Mouse (Mus musculus): ENCODE results near the gene Hecw2. TPM values are rescaled to one million over a fixed set of nuclear protein-coding genes. Genes with fewer than 3 reads are reported as not detected.

The Hecw2 gene
- polyA plus RNA-seq, 1 experiment = 9.0 TPM

DNA sequence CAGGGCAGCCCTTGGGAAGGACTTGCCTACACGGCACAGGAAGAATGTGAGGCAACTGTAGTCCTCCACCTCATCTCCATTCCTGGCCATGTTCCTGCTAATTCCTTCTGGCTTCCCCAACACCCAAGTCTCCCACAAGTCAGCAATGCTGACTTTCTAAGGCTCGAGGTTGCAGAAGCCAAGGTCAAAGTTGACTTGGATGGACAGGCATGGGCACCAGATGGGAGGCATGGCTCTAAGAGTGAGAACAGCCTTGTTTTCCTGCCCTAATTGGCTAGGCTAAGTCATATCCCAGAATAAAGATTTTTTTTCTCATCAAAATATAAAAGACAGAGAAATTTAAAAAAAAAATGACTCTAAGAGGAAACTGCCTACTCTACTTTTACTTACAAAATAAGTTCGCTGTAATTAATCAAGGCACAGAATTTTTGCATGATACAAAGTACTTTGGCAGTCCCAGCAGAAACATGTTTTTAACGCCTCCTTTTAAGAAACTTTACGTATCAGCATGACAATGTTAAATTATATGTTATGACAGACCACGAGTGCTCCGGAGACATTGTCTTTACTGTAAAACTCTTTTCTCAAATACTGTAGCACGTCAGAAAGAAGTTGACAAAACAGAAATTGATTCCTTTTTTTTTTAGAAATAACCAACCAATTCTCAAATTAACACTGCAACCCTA, 83.9 kb downstream of the Hecw2 start:
- no peak for DNase-seq
- Histone ChIP-seq H3K27ac (ENCODE audit: insufficient read depth, low read length) (no peak overlapping the region), H3K27me3 (ENCODE audit: control insufficient read depth, insufficient read depth, low read length) (no peaks in the 10 kb centered on the region), H3K4me3 (replicated peaks; ENCODE audit: insufficient read depth, low read depth, low read length) (no peak overlapping the region), H3K4me1 (ENCODE audit: control insufficient read depth, insufficient read depth, low read length) (peaks cover 9% of the 10 kb centered on the region)
- TF ChIP-seq CTCF (IDR thresholded peaks at IDR 0.05; ENCODE audit: borderline replicate concordance, insufficient read depth, low read depth, low read length) (no peak), POLR2A (IDR thresholded peaks at IDR 0.05; ENCODE audit: borderline replicate concordance, insufficient read depth, low read length) (no peak)
- 71% methylated on average over 8 of the region's 8 CpGs for WGBS

DNA sequence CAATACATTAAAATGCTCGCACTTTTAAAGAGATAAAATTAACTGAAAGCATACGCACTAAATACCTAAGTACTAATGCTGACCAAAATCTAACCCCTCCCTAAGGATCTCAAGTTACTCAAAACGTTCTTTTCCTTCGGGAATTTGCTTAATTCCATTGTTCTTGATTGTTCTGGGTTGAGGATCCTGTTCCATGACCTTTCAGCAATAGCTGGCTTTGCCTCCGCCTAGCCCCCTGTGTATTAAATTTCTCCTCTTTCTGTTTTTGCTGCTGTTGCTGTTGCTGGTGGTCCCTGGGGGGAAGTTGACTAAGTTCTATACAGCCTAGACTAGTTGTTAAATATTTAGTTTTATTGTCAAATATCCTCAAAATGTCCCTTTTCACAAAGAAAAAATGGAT, 85.7 kb downstream of the Hecw2 start:
- no peak for DNase-seq
- Histone ChIP-seq H3K27me3 (ENCODE audit: control insufficient read depth, insufficient read depth, low read length) (no peaks in the 10 kb centered on the region), H3K4me3 (replicated peaks; ENCODE audit: insufficient read depth, low read depth, low read length) (no peak overlapping the region), H3K27ac (ENCODE audit: insufficient read depth, low read length) (no peak overlapping the region), H3K4me1 (ENCODE audit: control insufficient read depth, insufficient read depth, low read length) (peaks cover 6% of the 10 kb centered on the region)
- WGBS = 79% methylated on average over 5 of the region's 5 CpGs
- TF ChIP-seq CTCF (IDR thresholded peaks at IDR 0.05; ENCODE audit: borderline replicate concordance, insufficient read depth, low read depth, low read length) (no peak), POLR2A (IDR thresholded peaks at IDR 0.05; ENCODE audit: borderline replicate concordance, insufficient read depth, low read length) (no peak)

DNA sequence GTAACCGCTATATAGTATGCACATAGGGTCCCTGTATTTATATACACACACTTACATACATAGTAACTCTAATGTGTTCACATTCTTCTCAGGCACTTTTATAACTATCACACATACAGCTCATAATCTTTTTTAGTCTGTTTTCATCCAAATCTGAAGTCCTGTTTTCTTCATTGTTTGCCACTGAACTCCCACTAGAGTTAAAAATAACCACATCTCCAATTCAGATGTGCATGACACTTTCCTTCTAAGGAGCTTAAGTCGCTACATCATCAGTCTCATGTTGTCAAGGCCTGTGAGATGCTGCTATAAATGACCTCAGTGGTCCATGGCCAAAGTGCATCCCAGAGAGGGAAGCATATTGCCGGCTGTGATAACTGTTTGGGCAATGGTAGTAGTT, 88.2 kb downstream of the Hecw2 start:
- 86% methylated on average over 3 of the region's 3 CpGs for WGBS
- no peaks in the 10 kb centered on the region for H3K27me3 ChIP-seq (ENCODE audit: control insufficient read depth, insufficient read depth, low read length)
- H3K27ac ChIP-seq (ENCODE audit: insufficient read depth, low read length) = no peak overlapping the region
- TF ChIP-seq CTCF (IDR thresholded peaks at IDR 0.05; ENCODE audit: borderline replicate concordance, insufficient read depth, low read depth, low read length) (no peak), POLR2A (IDR thresholded peaks at IDR 0.05; ENCODE audit: borderline replicate concordance, insufficient read depth, low read length) (no peak)
- H3K4me3 ChIP-seq (replicated peaks; ENCODE audit: insufficient read depth, low read depth, low read length) = no peak overlapping the region
- H3K4me1 ChIP-seq (ENCODE audit: control insufficient read depth, insufficient read depth, low read length) = 0 out of 2 replicates have a peak, but pooled peaks cover 3% of the 10 kb centered on the region
- DNase-seq = no peak

- peaks cover 6% of the 10 kb centered on the region; the same call in 1 of the 2 replicates for H3K4me1 ChIP-seq (ENCODE audit: control insufficient read depth, insufficient read depth, low read length)
- WGBS = 64% methylated on average over 3 of the region's 3 CpGs
- H3K27ac ChIP-seq (ENCODE audit: insufficient read depth, low read length) = no peak overlapping the region
- no peak overlapping the region for H3K4me3 ChIP-seq (replicated peaks; ENCODE audit: insufficient read depth, low read depth, low read length)
- peak; percentile 29 to 57 for DNase-seq
- no peaks in the 10 kb centered on the region for H3K27me3 ChIP-seq (ENCODE audit: control insufficient read depth, insufficient read depth, low read length)
- TF ChIP-seq CTCF (IDR thresholded peaks at IDR 0.05; ENCODE audit: borderline replicate concordance, insufficient read depth, low read depth, low read length) (no peak), POLR2A (IDR thresholded peaks at IDR 0.05; ENCODE audit: borderline replicate concordance, insufficient read depth, low read length) (no peak)
Measured at GRCm38 (mm10) chr1:54079708-54080107, 115.3 kb downstream of the Hecw2 start.

GRCm38 (mm10) chr1:54074456-54074855, 120.5 kb downstream of the Hecw2 start:
- Histone ChIP-seq H3K4me3 (replicated peaks; ENCODE audit: insufficient read depth, low read depth, low read length) (no peak overlapping the region), H3K4me1 (ENCODE audit: control insufficient read depth, insufficient read depth, low read length) (peaks cover 3% of the 10 kb centered on the region; the same call in 1 of the 2 replicates), H3K27ac (ENCODE audit: insufficient read depth, low read length) (no peak overlapping the region), H3K27me3 (ENCODE audit: control insufficient read depth, insufficient read depth, low read length) (no peaks in the 10 kb centered on the region)
- no peak for TF ChIP-seq CTCF (IDR thresholded peaks at IDR 0.05; ENCODE audit: borderline replicate concordance, insufficient read depth, low read depth, low read length)
- TF ChIP-seq POLR2A (IDR thresholded peaks at IDR 0.05; ENCODE audit: borderline replicate concordance, insufficient read depth, low read length) = no peak
- WGBS = 41% methylated on average over 1 of the region's 1 CpGs
- no peak for DNase-seq

DNA sequence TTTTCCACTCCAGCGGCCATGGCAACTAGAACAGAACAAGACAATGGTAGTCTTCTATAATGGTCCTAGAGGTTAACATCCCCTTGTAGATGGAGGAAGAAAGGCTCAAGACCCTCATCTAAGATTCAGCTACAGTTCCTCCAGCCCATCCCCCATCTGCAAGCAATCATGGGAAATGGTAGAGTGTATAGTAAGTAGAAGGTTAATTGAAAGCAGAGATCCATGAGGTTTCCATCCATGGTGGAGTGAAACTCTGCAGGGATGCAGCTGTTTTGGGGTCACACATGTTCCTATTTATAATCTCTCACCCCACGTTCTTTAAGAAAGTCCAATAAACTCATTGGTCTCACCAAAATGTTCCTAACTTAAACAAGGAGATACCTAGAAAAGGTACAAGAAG, 124.8 kb downstream of the Hecw2 start:
- no peak for DNase-seq
- whole genome bisulfite sequencing = 96% methylated on average over 2 of the region's 2 CpGs
- Histone ChIP-seq H3K4me3 (replicated peaks; ENCODE audit: insufficient read depth, low read depth, low read length) (no peak overlapping the region), H3K4me1 (ENCODE audit: control insufficient read depth, insufficient read depth, low read length) (peaks cover 4% of the 10 kb centered on the region; the same call in 1 of the 2 replicates), H3K27me3 (ENCODE audit: control insufficient read depth, insufficient read depth, low read length) (no peaks in the 10 kb centered on the region), H3K27ac (ENCODE audit: insufficient read depth, low read length) (no peak overlapping the region)
- TF ChIP-seq POLR2A (IDR thresholded peaks at IDR 0.05; ENCODE audit: borderline replicate concordance, insufficient read depth, low read length) (no peak), CTCF (IDR thresholded peaks at IDR 0.05; ENCODE audit: borderline replicate concordance, insufficient read depth, low read depth, low read length) (no peak)

- no peak for DNase-seq
- Histone ChIP-seq H3K27me3 (ENCODE audit: control insufficient read depth, insufficient read depth, low read length) (no peaks in the 10 kb centered on the region), H3K27ac (ENCODE audit: insufficient read depth, low read length) (no peak overlapping the region), H3K4me1 (ENCODE audit: control insufficient read depth, insufficient read depth, low read length) (peaks cover 8% of the 10 kb centered on the region; the same call in 1 of the 2 replicates), H3K4me3 (replicated peaks; ENCODE audit: insufficient read depth, low read depth, low read length) (no peak overlapping the region)
- WGBS = 91% methylated on average over 1 of the region's 1 CpGs
- TF ChIP-seq POLR2A (IDR thresholded peaks at IDR 0.05; ENCODE audit: borderline replicate concordance, insufficient read depth, low read length) (no peak), CTCF (IDR thresholded peaks at IDR 0.05; ENCODE audit: borderline replicate concordance, insufficient read depth, low read depth, low read length) (no peak)
Measured at GRCm38 (mm10) chr1:54068248-54068647, 126.7 kb downstream of the Hecw2 start.

DNA sequence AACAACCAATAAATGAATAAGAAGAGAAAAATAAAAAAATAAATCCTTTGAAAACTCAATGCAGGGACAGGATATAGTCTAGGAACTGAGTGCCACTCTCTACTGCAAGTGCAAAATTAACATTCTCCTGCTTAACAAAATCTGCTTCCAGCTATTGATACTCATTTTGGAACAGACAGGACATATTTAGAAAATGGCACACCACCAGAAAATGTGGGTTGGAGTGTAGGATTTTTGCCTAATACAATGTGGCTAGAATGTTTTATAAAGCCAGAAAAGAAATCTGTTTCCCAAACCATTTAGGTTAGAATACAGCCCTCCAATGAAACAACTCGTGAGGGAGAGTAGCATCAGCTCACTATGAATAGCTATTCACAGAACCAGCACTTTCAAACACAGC, 129.5 kb downstream of the Hecw2 start:
- H3K4me1 ChIP-seq (ENCODE audit: control insufficient read depth, insufficient read depth, low read length) = peaks cover 8% of the 10 kb centered on the region; the same call in 1 of the 2 replicates
- H3K27ac ChIP-seq (ENCODE audit: insufficient read depth, low read length) = no peak overlapping the region
- TF ChIP-seq POLR2A (IDR thresholded peaks at IDR 0.05; ENCODE audit: borderline replicate concordance, insufficient read depth, low read length) = no peak
- no peak for TF ChIP-seq CTCF (IDR thresholded peaks at IDR 0.05; ENCODE audit: borderline replicate concordance, insufficient read depth, low read depth, low read length)
- no peak overlapping the region for H3K4me3 ChIP-seq (replicated peaks; ENCODE audit: insufficient read depth, low read depth, low read length)
- no peaks in the 10 kb centered on the region for H3K27me3 ChIP-seq (ENCODE audit: control insufficient read depth, insufficient read depth, low read length)
- DNase-seq = peak in 1 of 2 experiments; percentile 38
- 8% methylated on average over 1 of the region's 1 CpGs for whole genome bisulfite sequencing
